Mouse (Mus musculus): Measurements from ENCODE around the gene Socs2.

DNA sequence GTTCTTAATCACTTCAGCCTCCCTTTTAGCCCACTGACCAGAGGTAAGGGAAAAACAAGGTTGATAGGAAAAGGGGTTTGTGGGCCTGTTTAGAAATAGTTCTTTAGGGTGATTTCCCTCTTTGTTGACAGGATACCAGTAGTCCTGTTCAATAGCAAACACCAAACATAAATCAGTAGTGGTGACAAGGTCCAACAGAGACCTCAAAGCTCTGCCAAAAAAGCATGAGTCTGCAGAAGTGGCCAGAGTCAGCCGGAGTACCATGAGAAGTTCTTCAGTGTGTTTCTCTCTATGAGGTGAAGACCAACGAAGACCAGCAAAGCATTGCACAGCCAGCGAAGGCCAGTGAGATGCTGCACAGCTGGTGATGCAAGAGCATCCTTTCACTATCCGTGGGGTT lies 76.3 kb downstream of the Socs2 start:
- TF ChIP-seq CTCF (IDR thresholded peaks at IDR 0.05; ENCODE audit: borderline replicate concordance, insufficient read depth, low read depth, low read length) = no peak
- no peak for TF ChIP-seq POLR2A (IDR thresholded peaks at IDR 0.05; ENCODE audit: borderline replicate concordance, insufficient read depth, low read length)
